Mouse (Mus musculus) adrenal gland, postnatal 10 days (tissue): ENCODE measurements around the gene Plxna1. TPM values are rescaled to one million over a fixed set of nuclear protein-coding genes. Genes with fewer than 3 reads are reported as not detected.

Source experiments
- DNase-seq: peaks from one replicate; pipeline ENCODE4 v3.0.0; 2021; ENCODE audit warnings: mixed read lengths
- total RNA-seq, 2 experiments: library from RNA; stranded (reverse); gene quantifications; 2 replicates each; pipeline ENCODE4 v1.2.3; 2021

Gene Plxna1
- total RNA-seq, 2 experiments from 2014 or later = 47.7 to 56.6 TPM

DNA sequence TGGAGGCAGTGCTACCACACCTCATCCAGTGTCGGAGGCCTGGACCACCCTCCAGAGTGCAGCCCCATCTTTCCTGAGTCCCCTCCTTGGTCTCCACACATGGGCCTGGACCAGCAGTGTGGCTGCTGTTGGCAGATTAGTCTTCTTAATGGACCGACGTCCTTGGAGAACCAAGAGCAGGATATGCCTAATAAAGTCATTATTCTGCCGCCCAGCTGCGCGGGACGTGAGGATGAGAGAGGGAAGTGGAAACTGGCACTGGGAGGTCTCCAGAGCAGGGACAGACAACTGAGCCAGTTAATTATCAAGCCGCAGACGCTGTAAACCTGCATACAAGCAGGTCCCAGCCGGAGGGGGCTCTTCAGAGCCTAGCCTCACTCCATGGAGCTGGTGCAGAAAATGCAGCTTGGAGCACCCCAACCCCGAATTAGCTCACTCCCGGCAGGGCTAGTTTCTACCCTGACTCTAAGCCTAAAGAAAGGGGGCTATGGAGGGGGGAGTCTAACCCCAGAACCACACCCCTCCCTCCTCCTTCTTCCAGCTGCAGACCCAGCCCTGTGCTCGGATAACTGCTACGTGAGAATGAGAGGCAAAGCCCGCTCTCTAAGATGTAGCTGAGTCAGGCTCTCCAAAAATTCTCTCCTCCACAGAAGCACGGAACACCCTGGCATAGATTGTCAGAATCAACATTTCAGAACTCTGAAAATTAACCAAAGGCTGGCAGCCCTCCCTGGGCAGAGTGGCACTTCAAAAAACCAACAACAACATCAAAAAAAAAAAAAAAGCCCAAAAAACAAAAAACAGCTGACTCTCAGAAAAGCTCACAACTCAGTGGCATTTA is 80.7 kb downstream of the Plxna1 start:
- DNase-seq = no peak

DNA sequence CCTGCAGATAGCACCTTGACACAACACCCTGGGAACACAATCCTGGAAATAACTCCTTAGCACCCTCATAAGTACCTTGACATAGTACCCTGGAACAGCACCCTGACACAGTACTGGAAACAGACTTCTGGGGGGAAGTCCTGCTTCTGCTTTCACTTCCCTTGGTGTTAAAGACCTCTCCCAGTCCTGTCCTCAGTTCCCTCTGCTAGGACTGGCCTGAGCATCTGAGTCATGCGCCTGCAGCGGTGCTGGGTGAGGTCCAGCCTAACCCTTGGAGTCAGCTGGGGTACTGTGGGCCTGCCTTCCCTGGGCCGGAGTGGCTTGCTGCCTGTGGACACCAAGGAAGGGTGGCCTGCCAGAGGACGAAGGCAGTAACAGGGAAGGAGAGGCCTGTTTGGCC is 81.9 kb downstream of the Plxna1 start:
- peak; percentile 33 for DNase-seq

DNA sequence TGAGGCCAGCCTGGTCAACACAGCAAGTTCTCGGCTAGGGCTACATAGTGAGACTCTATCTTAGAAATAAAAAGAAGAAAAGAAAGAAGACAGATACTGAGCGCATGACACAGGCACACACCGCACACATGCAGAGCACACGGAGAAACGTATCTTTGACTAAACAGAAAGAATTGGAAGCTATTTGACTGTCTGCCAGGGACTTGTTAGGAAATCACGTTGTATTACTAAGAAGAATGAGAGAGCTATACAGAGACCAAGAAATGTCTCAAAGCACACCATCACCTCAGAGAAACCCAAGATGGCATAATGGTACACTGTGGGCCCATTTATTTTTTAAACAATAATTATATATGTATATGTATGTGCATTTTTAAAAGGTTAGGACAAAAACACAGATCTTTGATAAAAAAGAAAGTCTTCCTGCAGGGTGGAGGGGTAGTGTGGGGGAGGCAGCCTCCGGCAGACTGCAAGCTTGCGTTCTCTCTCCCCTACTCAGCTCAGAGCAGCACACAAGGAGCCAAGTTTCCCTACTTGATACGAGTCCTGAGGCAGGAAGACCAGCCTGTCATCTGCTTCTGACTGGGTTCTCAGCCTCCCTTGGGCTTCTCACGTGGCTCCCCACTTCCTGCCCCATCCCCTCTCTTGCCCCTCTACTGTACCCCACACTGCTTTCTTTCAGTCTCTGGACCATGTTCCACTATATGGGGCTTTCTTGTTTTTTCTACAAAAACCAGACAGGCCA is 90.5 kb downstream of the Plxna1 start:
- DNase-seq = no peak

DNA sequence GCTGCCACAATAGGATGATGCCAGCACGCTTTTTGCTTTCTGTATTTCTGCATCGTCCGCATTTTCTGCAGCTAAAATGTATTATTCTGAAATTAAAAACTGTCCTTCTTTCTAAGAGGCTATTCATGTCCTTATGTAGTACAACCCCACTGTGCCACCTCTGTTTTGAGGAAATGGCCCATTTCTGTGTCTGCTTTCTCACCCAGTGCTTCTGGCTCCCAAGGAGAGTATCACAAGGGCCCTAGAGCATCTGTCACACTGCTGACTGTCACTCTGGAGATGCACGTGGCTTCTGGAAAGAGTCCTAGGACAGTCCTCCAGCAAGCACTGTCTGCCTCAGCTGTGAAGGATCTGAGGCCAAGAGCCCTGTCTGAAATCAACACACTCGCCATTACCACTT is 95.2 kb downstream of the Plxna1 start:
- DNase-seq = no peak

Other genes starting within 250 kb of the Plxna1 start
- 10 to 100 TPM; 29.2 to 34.1 TPM for gene Chchd6, start 233.0 kb upstream of the Plxna1 start, total RNA-seq